Mouse (Mus musculus): ENCODE measurements around the gene Ppp1r15a.

Ppp1r15a gene

DNA sequence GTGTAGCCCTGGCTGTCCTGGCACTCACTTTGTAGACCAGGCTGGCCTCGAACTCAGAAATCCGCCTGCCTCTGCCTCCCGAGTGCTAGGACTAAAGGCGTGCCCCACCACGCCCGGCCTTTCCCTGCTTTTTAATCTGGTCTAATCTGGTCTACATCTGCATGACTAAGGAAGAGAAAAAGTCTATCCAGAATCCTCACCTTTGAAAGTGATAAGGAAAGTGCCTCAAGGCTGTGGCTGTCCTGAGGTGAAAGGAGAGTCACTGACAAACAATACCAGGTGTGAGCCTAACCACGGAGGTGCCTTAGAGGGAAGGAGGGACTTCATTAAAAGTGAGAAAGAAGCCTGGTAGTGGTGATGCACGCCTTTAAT is 25.4 kb upstream of the Ppp1r15a start:
- no peak for DNase-seq (ENCODE audit: low read depth, low spot score)

DNA sequence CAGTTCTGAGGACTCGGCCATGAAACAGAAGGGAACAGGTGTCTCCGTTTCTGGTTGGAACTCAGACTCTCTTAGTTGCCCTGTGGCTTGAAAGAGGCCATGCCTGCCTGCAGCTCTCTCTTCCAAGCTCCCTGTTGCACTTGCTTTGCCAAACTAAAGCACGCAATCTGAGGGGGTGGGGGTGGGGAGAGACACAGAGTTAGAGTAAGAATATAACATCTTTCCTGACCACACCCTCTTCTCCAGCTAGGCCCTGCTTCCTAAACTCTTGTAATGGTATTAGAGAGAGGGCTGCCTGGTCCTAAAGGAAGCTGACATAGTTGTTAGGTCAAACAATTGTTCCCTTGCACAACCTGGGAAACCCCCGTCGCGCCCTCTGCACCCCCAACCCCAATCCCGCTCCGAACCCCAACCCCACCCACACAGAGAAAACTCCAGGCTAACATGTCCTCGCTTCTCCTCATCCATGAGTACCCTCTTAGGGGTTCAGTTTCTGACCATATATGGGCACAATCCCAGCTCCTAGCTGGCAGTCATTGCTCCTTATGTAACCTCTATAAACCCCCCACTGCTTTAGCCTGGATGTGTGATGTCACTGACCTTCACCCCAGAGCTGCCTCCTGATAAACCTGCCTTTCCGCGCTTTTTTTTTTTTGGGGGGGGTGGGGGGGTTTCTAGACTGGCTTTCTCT is 24.9 kb upstream of the Ppp1r15a start:
- no peak for DNase-seq (ENCODE audit: low read depth, low spot score)

GRCm38 (mm10) chr7:45549641-45550436 is 23.8 kb upstream of the Ppp1r15a start:
- no peak for DNase-seq (ENCODE audit: low read depth, low spot score)

DNA sequence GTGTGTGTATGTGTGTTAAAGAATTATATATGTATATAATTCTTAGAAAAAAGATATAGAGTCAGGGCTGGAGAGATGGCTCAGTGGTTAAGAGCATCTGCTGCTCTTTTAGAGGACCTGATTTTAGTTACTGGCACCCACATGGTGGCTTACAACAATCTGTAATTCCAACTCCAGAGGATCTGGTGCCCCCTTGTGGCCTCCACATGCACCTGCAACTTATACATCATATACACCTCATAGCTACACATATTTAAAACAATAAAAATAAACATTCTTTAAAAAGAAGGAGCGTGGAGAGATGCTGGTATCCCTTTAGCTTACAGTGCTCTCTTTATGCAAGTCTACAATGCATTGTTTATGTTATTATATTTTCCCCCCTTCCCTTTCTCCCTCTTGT is 18.5 kb upstream of the Ppp1r15a start:
- peak; percentile 34 for DNase-seq (ENCODE audit: low read depth, low spot score)

- no peak for DNase-seq (ENCODE audit: low read depth, low spot score)
Observed at GRCm38 (mm10) chr7:45540213-45540612, 14.1 kb upstream of the Ppp1r15a start.

DNA sequence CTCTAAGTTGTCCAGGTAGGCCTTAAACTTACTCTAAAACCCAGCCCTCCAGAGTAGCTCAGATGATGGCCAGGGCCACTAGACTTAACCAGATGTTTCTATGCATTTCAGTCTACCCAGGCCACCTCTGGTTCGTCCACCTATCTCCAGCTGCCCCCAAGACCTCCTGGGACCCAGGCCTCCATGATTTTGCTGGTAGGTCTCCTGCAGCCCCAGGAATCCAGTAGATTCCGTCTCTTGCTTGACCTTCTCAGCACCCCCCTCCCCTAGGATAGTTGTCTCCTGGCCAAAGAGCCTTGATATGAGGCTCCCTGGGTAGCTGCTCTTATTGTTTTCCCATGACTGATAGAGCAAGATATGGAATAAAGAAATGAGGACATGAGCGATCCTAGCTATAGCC is 13.0 kb upstream of the Ppp1r15a start:
- DNase-seq (ENCODE audit: low read depth, low spot score): no peak

GRCm38 (mm10) chr7:45538163-45539041 is 12.3 kb upstream of the Ppp1r15a start:
- DNase-seq (ENCODE audit: low read depth, low spot score): no peak

DNA sequence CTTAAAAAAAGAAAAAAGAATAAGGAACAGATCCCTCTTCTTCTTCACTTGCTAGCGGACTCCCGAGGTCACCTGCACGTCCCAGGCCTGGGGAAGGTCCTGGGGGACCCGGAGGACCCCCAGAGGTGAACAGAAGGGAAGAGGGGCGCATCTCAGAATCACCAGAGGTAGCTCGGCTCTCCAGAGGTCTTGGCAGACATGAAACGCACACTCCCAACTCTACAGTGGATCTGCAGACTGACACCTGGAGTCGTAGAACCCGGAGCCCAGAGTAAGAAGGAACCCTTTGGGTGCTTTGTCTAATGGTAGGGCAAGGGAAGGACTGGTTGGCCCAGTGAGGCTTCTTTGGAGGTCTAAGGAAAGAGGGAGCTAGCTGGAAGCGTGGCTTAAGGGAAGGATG is 11.5 kb upstream of the Ppp1r15a start:
- no peak for DNase-seq (ENCODE audit: low read depth, low spot score)

DNA sequence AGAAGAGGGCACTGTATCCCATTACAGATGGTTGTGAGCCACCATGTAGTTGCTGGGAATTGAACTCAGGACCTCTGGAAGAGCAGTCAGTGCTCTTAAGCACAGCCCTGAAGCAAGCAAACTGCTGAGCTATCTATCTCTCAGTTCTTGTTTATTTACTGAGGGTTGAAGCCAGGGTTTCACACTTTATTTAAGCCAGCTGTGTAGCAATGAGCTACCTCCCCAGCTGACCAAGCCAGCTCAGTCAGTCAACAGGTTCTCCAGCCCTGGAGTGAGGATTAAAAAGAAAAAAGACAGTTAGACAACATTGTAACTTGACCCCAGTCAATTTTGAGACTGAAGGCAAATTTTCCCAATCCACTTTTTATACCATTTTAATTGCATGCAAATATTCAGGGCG is 9.6 kb upstream of the Ppp1r15a start:
- DNase-seq (ENCODE audit: low read depth, low spot score): no peak

DNA sequence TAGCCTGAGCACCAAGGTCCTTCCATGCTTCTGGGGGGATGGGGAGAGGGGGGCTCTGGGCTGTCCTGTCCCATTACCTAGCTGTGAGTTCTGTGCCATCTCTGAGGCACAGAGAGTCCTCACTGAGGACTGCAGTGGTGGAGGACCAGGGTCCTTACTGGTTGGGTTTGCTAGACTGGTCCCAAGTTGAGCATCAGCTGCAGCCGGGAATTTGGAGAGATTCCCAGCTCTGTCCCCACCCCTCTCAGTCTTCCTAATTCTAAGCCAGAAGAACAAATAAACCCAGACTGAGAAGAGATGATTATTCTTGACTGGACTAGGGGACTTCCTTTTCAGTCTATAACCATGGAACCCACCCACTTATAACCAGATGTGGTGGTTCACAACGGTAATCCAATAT is 4.6 kb upstream of the Ppp1r15a start:
- DNase-seq (ENCODE audit: low read depth, low spot score): no peak

DNA sequence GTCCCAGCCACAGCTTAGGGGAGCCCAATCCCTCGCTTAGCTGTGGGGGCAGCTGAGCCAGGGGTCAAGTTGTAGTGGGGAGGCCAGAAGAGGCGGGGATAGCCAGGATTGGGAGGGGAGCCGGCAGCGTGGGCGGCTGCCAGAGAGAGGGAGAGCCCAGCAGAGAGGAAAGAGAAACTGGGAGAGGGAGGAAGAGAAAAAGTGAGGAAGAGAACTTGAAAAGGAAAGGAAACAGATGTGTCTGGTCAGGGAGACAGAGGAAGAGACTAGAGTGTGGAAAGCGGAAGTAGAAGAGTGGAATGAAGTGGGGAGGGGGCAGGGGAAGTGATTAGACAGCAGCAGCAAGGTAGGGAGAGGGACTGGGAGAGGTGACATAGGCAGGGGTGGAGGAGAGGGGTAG is 3.4 kb upstream of the Ppp1r15a start:
- peak; percentile 19 for DNase-seq (ENCODE audit: low read depth, low spot score)

- DNase-seq (ENCODE audit: low read depth, low spot score): peak; percentile 39
Observed at GRCm38 (mm10) chr7:45527169-45527568, 1.1 kb upstream of the Ppp1r15a start.

DNA sequence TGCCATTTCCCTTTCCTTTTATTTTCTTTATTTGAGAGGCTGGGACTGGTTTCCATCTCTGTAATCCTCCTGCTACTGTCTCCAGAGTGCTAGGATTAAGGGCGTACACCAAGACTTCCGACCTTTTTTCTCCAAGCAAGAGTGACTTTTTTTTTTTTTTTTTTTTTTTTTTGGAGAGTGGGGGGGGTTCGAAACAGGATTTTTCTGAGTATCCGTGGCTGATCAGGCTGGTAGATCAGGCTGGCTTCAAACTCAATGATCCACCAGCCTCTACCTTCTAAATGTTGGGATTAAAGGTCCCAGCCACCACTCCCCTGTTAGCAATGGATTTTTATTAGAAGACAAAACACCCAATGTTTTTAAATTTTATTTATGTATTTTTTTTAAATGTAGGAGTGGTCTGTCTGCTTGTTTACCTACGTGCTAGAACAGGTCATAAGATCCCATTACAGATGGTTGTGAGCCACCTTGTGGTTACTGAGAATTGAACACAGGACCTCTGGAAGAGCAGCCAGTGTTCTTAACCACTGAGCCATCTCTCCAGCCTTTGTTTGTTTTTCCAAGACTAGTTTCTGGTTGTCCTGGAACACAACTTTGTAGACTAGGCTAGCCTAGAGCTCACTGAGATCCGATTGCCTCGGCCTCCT is 529 bp upstream of the Ppp1r15a start:
- peak; percentile 72 for DNase-seq (ENCODE audit: low read depth, low spot score)

GRCm38 (mm10) chr7:45524841-45525621 is 1.0 kb downstream of the Ppp1r15a start:
- peak; percentile 54 for DNase-seq (ENCODE audit: low read depth, low spot score)

DNA sequence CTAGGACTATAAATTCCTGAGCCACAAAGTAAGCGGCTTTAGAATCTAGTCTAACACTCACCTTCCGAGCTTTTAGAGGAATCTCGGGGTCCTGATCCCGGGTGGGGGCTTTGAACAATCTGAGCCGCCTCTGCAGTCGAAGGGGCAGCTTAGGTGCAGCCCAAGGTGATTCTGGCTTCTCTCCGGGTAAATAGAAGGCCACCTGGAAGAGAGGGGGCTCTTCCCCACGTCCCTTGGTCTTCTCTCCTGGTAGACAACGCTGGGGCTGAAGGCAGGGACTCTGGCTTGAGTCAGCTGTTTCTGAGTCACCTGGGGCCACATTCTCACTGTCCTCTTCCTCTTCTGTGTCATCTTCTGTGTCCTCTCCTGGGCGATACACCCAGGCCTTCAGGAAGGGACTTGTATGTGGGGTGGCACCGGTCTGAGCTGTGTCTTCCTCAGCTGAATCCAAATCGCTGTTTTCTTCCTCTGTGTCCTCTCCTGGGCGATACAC is 2.3 kb downstream of the Ppp1r15a start:
- DNase-seq (ENCODE audit: low read depth, low spot score): peak; percentile 43

DNA sequence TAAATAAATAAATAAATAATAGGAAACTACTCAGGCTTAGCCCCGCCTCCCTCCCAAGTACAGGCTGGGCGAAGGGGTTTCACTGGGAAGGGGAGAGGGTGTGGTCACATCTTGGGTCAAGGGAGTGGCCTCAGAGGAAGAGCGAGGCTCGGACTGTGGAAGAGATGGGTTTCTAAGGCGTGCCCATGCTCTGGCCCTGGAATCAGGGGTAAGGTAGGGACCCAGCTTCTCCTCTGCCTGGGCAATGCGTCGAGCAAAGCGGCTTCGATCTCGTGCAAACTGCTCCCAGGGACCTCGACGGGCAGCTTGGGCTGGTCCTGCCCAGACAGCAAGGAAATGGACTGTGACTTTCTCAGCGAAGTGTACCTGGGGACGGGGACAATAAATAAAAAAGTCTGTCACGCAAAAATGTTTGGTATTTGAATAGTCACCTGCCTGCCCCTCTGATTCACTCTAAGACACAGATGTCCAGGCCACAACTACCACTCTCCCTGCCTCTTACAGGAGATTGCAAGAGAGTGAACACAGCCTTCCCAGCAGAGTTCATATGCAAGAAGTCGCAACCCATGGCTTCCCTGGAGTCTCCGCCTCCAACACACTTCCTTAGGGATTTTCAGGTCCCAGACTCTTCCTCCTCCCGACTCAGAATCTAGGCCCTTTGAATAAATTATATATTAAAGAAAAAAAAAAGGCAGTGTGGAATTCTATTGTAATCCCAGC is 3.0 kb downstream of the Ppp1r15a start:
- peak; percentile 51 for DNase-seq (ENCODE audit: low read depth, low spot score)

- DNase-seq (ENCODE audit: low read depth, low spot score): peak; percentile 48
Observed at GRCm38 (mm10) chr7:45522194-45522752, 3.8 kb downstream of the Ppp1r15a start.

DNA sequence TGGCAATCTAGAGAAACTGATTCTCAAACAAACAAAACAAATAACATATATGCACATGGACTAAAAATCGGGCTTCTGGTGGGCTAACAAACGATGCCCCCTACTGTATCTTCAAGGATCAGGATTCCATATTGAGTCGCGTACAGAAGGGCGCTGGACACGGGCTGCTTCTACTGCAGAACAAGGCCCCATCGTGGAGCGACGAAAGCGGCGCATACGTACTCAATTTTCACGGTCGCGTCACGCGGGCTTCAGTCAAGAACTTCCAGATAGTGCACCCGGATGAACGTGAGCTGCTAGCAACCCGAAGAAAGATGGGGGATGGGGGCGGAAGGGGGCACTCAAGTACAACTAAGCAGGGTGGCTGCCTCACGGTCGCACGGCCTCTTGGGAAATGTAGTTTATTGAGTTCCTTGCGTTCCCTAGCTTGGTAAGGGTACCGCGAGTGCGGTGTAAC is 4.3 kb downstream of the Ppp1r15a start:
- DNase-seq (ENCODE audit: low read depth, low spot score): peak; percentile 96

GRCm38 (mm10) chr7:45520605-45521004 is 5.5 kb downstream of the Ppp1r15a start:
- no peak for DNase-seq (ENCODE audit: low read depth, low spot score)
